Mouse (Mus musculus): ENCODE data around the gene Olfr1289. TPM values are rescaled to one million over a fixed set of nuclear protein-coding genes. Genes with fewer than 3 reads are reported as not detected.

Gene Olfr1289
- polyA plus RNA-seq, 2 experiments, result not detected

DNA sequence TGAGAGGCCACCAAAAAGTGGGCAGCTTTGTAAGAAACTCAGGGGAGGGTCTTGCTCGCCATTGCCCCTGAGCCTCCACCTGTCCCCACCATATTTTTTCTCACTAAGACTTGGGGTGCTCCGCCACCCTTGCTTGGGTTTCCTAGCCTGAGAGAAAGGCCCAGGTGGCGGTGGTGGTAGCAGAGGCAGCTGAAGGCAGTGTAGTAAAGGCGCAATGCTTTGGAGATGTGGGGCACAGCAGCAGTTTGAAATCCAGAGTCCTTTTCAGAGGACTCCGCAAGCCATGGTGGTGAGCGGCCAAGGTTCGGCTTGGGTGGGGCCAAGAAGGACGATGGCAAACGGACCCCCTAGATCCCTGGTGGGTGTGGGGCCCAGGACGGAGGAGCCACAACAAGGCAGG lies 36.8 kb downstream of the Olfr1289 start:
- Histone ChIP-seq H3K4me3 (replicated peaks; ENCODE audit: low read length) (no peak overlapping the region), H3K27me3 (ENCODE audit: control insufficient read depth, insufficient read depth, low read length) (no peaks in the 10 kb centered on the region), H3K4me2 (replicated peaks; ENCODE audit: low read depth, low read length, severe bottlenecking) (no peak overlapping the region), H3K27ac (replicated peaks; ENCODE audit: low read depth, low read length) (no peak overlapping the region), H3K9me3 (ENCODE audit: control insufficient read depth, low read length) (no peaks in the 10 kb centered on the region), H3K36me3 (ENCODE audit: control insufficient read depth, insufficient read depth, low read length) (no peaks in the 10 kb centered on the region), H3K4me1 (ENCODE audit: control insufficient read depth, insufficient read depth, low read length) (no peaks in the 10 kb centered on the region), H3K9ac (ENCODE audit: low read depth, low read length, severe bottlenecking) (no peak overlapping the region)
- WGBS, result 89% methylated on average over 10 of the region's 10 CpGs
- no peak for TF ChIP-seq POLR2A (IDR thresholded peaks at IDR 0.05; ENCODE audit: borderline replicate concordance, extremely low read depth, insufficient read depth, insufficient read length)
- no peak for DNase-seq (ENCODE audit: low spot score)
- no peak for ATAC-seq (ENCODE audit: low FRiP score, low read depth)

- Histone ChIP-seq H3K4me1 (ENCODE audit: control insufficient read depth, insufficient read depth, low read length) (no peaks in the 10 kb centered on the region), H3K9ac (ENCODE audit: low read depth, low read length, severe bottlenecking) (no peak within 1 kb of the TSS), H3K27me3 (ENCODE audit: control insufficient read depth, insufficient read depth, low read length) (no peaks in the 10 kb centered on the region), H3K36me3 (ENCODE audit: control insufficient read depth, insufficient read depth, low read length) (no peaks in the 10 kb centered on the region), H3K27ac (replicated peaks; ENCODE audit: low read depth, low read length) (no peak within 1 kb of the TSS), H3K4me3 (replicated peaks; ENCODE audit: low read length) (no peak within 1 kb of the TSS), H3K4me2 (replicated peaks; ENCODE audit: low read depth, low read length, severe bottlenecking) (no peak within 1 kb of the TSS), H3K9me3 (ENCODE audit: control insufficient read depth, low read length) (no peaks in the 10 kb centered on the region)
- DNase-seq (ENCODE audit: low spot score) (no peak), ATAC-seq (ENCODE audit: low FRiP score, low read depth) (no peak)
- WGBS, result 86% methylated on average over 1 of the region's 1 CpGs
- TF ChIP-seq POLR2A (IDR thresholded peaks at IDR 0.05; ENCODE audit: borderline replicate concordance, extremely low read depth, insufficient read depth, insufficient read length), result no peak
Measured at GRCm38 (mm10) chr2:111524903-111525302, 44.3 kb downstream of the Olfr1289 start, which contains the start of gene Olfr1293-ps. TSS of gene Olfr1293-ps (plus strand) at chr2:111525203.

Other genes starting within 250 kb of the Olfr1289 start
- gene Olfr1275, start 245.5 kb upstream of the Olfr1289 start, polyA plus RNA-seq (2012; rRNA removed), result not detected in 2 replicates
- not detected in 2 replicates for gene Olfr1275, start 245.5 kb upstream of the Olfr1289 start, polyA plus RNA-seq (2014; fragmentation: Nextera tagmentation; extraction: Ambion mirVana)
- gene Olfr1276, start 226.3 kb upstream of the Olfr1289 start, polyA plus RNA-seq (2012; rRNA removed), result not detected in 2 replicates
- gene Olfr1276, start 226.3 kb upstream of the Olfr1289 start, polyA plus RNA-seq (2014; fragmentation: Nextera tagmentation; extraction: Ambion mirVana), result not detected in 2 replicates
- not detected in 2 replicates for gene Olfr1277, start 206.7 kb upstream of the Olfr1289 start, polyA plus RNA-seq (2012; rRNA removed)
- not detected in 2 replicates for gene Olfr1277, start 206.7 kb upstream of the Olfr1289 start, polyA plus RNA-seq (2014; fragmentation: Nextera tagmentation; extraction: Ambion mirVana)
- gene Olfr1278, start 190.7 kb upstream of the Olfr1289 start, polyA plus RNA-seq (2012; rRNA removed), result not detected in 2 replicates
- not detected in 2 replicates for gene Olfr1278, start 190.7 kb upstream of the Olfr1289 start, polyA plus RNA-seq (2014; fragmentation: Nextera tagmentation; extraction: Ambion mirVana)
- not detected in 2 replicates for gene Olfr1279, start 180.2 kb upstream of the Olfr1289 start, polyA plus RNA-seq (2012; rRNA removed)
- gene Olfr1279, start 180.2 kb upstream of the Olfr1289 start, polyA plus RNA-seq (2014; fragmentation: Nextera tagmentation; extraction: Ambion mirVana), result not detected in 2 replicates
- gene Olfr1280, start 166.8 kb upstream of the Olfr1289 start, polyA plus RNA-seq (2012; rRNA removed), result not detected in 2 replicates
- gene Olfr1280, start 166.8 kb upstream of the Olfr1289 start, polyA plus RNA-seq (2014; fragmentation: Nextera tagmentation; extraction: Ambion mirVana), result not detected in 2 replicates
- gene Olfr1281, start 154.3 kb upstream of the Olfr1289 start, polyA plus RNA-seq (2012; rRNA removed), result not detected in 2 replicates
- not detected in 2 replicates for gene Olfr1281, start 154.3 kb upstream of the Olfr1289 start, polyA plus RNA-seq (2014; fragmentation: Nextera tagmentation; extraction: Ambion mirVana)
- not detected in 2 replicates for gene Olfr1282, start 144.7 kb upstream of the Olfr1289 start, polyA plus RNA-seq (2012; rRNA removed)
- gene Olfr1282, start 144.7 kb upstream of the Olfr1289 start, polyA plus RNA-seq (2014; fragmentation: Nextera tagmentation; extraction: Ambion mirVana), result not detected in 2 replicates
- gene Olfr1283, start 114.0 kb upstream of the Olfr1289 start, polyA plus RNA-seq (2012; rRNA removed), result not detected in 2 replicates
- gene Olfr1283, start 114.0 kb upstream of the Olfr1289 start, polyA plus RNA-seq (2014; fragmentation: Nextera tagmentation; extraction: Ambion mirVana), result not detected in 2 replicates
- gene Olfr1284, start 105.3 kb upstream of the Olfr1289 start, polyA plus RNA-seq (2012; rRNA removed), result not detected in 2 replicates
- not detected in 2 replicates for gene Olfr1284, start 105.3 kb upstream of the Olfr1289 start, polyA plus RNA-seq (2014; fragmentation: Nextera tagmentation; extraction: Ambion mirVana)
- gene Olfr1286, start 57.7 kb upstream of the Olfr1289 start, polyA plus RNA-seq (2012; rRNA removed), result not detected in 2 replicates
- not detected in 2 replicates for gene Olfr1286, start 57.7 kb upstream of the Olfr1289 start, polyA plus RNA-seq (2014; fragmentation: Nextera tagmentation; extraction: Ambion mirVana)
- gene Olfr1287, start 31.7 kb upstream of the Olfr1289 start, polyA plus RNA-seq (2012; rRNA removed), result not detected in 2 replicates
- gene Olfr1287, start 31.7 kb upstream of the Olfr1289 start, polyA plus RNA-seq (2014; fragmentation: Nextera tagmentation; extraction: Ambion mirVana), result not detected in 2 replicates
- gene Olfr1288, start 6.7 kb upstream of the Olfr1289 start, polyA plus RNA-seq (2012; rRNA removed), result not detected in 2 replicates
- gene Olfr1288, start 6.7 kb upstream of the Olfr1289 start, polyA plus RNA-seq (2014; fragmentation: Nextera tagmentation; extraction: Ambion mirVana), result not detected in 2 replicates
- not detected in 2 replicates for gene Olfr1290, start 13.0 kb downstream of the Olfr1289 start, polyA plus RNA-seq (2012; rRNA removed)
- not detected in 2 replicates for gene Olfr1290, start 13.0 kb downstream of the Olfr1289 start, polyA plus RNA-seq (2014; fragmentation: Nextera tagmentation; extraction: Ambion mirVana)
- gene Olfr1291-ps1, start 16.4 kb downstream of the Olfr1289 start, polyA plus RNA-seq (2012; rRNA removed), result not detected in 2 replicates
- not detected in 2 replicates for gene Olfr1291-ps1, start 16.4 kb downstream of the Olfr1289 start, polyA plus RNA-seq (2014; fragmentation: Nextera tagmentation; extraction: Ambion mirVana)
- not detected in 2 replicates for gene Olfr1293-ps, start 44.4 kb downstream of the Olfr1289 start, polyA plus RNA-seq (2012; rRNA removed)
- not detected in 2 replicates for gene Olfr1293-ps, start 44.4 kb downstream of the Olfr1289 start, polyA plus RNA-seq (2014; fragmentation: Nextera tagmentation; extraction: Ambion mirVana)
- not detected in 2 replicates for gene Olfr1294, start 59.5 kb downstream of the Olfr1289 start, polyA plus RNA-seq (2012; rRNA removed)
- gene Olfr1294, start 59.5 kb downstream of the Olfr1289 start, polyA plus RNA-seq (2014; fragmentation: Nextera tagmentation; extraction: Ambion mirVana), result not detected in 2 replicates
- gene Olfr1295, start 88.9 kb downstream of the Olfr1289 start, polyA plus RNA-seq (2012; rRNA removed), result not detected in 2 replicates
- not detected in 2 replicates for gene Olfr1295, start 88.9 kb downstream of the Olfr1289 start, polyA plus RNA-seq (2014; fragmentation: Nextera tagmentation; extraction: Ambion mirVana)
- gene Olfr1297, start 145.7 kb downstream of the Olfr1289 start, polyA plus RNA-seq (2012; rRNA removed), result not detected in 2 replicates
- gene Olfr1297, start 145.7 kb downstream of the Olfr1289 start, polyA plus RNA-seq (2014; fragmentation: Nextera tagmentation; extraction: Ambion mirVana), result not detected in 2 replicates
- not detected in 2 replicates for gene Olfr1298, start 168.4 kb downstream of the Olfr1289 start, polyA plus RNA-seq (2012; rRNA removed)
- gene Olfr1298, start 168.4 kb downstream of the Olfr1289 start, polyA plus RNA-seq (2014; fragmentation: Nextera tagmentation; extraction: Ambion mirVana), result not detected in 2 replicates
- not detected in 2 replicates for gene Olfr1299, start 180.6 kb downstream of the Olfr1289 start, polyA plus RNA-seq (2012; rRNA removed)
- not detected in 2 replicates for gene Olfr1299, start 180.6 kb downstream of the Olfr1289 start, polyA plus RNA-seq (2014; fragmentation: Nextera tagmentation; extraction: Ambion mirVana)